Mouse (Mus musculus) cerebellum, postnatal 4 days (tissue): ENCODE data around the gene Map3k6.
A peak's percentile ranks its signal among the peaks of the same experiment; 100 is the strongest.

Experiments used
- DNase-seq, 2 experiments: peaks; one replicate each; pipeline ENCODE4 v3.0.0; 2022; ENCODE audit warnings: low spot score in 2 of 2, mixed read lengths in 1 of 2

Map3k6 gene

GRCm38 (mm10) chr4:133240490-133240921 lies at the start of gene Map3k6:
Gene Map3k6, plus strand, starts transcription at chr4:133240818.
- DNase-seq: no peak

GRCm38 (mm10) chr4:133194482-133194881 lies 46.1 kb upstream of the Map3k6 start:
- DNase-seq: no peak

- no peak for DNase-seq
Measured at GRCm38 (mm10) chr4:133195014-133195413, 45.6 kb upstream of the Map3k6 start.

- DNase-seq: no peak
Measured at GRCm38 (mm10) chr4:133196136-133196535, 44.5 kb upstream of the Map3k6 start.

GRCm38 (mm10) chr4:133196852-133197251 lies 43.8 kb upstream of the Map3k6 start:
- DNase-seq: no peak

- no peak for DNase-seq
Measured at GRCm38 (mm10) chr4:133197355-133197754, 43.3 kb upstream of the Map3k6 start.

GRCm38 (mm10) chr4:133197801-133198286 lies 42.8 kb upstream of the Map3k6 start:
- peak in 1 of 2 experiments; percentile 40 for DNase-seq

GRCm38 (mm10) chr4:133198337-133199180 lies 42.1 kb upstream of the Map3k6 start:
- DNase-seq: peak in 1 of 2 experiments; percentile 37

GRCm38 (mm10) chr4:133199743-133200142 lies 40.9 kb upstream of the Map3k6 start:
- DNase-seq: no peak

- DNase-seq: peak in 1 of 2 experiments; percentile 54
Measured at GRCm38 (mm10) chr4:133200343-133200742, 40.3 kb upstream of the Map3k6 start.

- peak in 1 of 2 experiments; percentile 76 for DNase-seq
Measured at GRCm38 (mm10) chr4:133201006-133201771, 39.4 kb upstream of the Map3k6 start.

GRCm38 (mm10) chr4:133202254-133202653 lies 38.4 kb upstream of the Map3k6 start:
- no peak for DNase-seq

GRCm38 (mm10) chr4:133203591-133203990 lies 37.0 kb upstream of the Map3k6 start:
- no peak for DNase-seq

GRCm38 (mm10) chr4:133204379-133204778 lies 36.2 kb upstream of the Map3k6 start:
- DNase-seq: no peak

GRCm38 (mm10) chr4:133209366-133209765 lies 31.3 kb upstream of the Map3k6 start:
- DNase-seq: peak in 1 of 2 experiments; percentile 63

GRCm38 (mm10) chr4:133210023-133210787 lies 30.4 kb upstream of the Map3k6 start:
- DNase-seq: peak in 1 of 2 experiments; percentile 38

- no peak for DNase-seq
Measured at GRCm38 (mm10) chr4:133210788-133211390, 29.7 kb upstream of the Map3k6 start.

- no peak for DNase-seq
Measured at GRCm38 (mm10) chr4:133211751-133212561, 28.7 kb upstream of the Map3k6 start, which contains the start of the genes Cd164l2 and Gpr3. Gene Cd164l2, plus strand, starts transcription at chr4:133212131. Gene Gpr3, minus strand, starts transcription at chr4:133212536.

GRCm38 (mm10) chr4:133212562-133213267 lies 27.9 kb upstream of the Map3k6 start:
- peak; percentile 65 to 85 for DNase-seq

- no peak for DNase-seq
Measured at GRCm38 (mm10) chr4:133213268-133213590, 27.4 kb upstream of the Map3k6 start.
